Mouse (Mus musculus) bone marrow macrophage, adult 2 months (primary cell): ENCODE results near the gene Uspl1.

Source experiments
- CTCF ChIP-seq: IDR thresholded peaks from 2 replicates; pipeline ENCODE4 v1.5.1; 2012; ENCODE audit warnings: low read depth, mild to moderate bottlenecking, low read length, moderate library complexity
- POLR2A ChIP-seq: IDR thresholded peaks from 2 replicates; pipeline ENCODE4 v1.6.1; 2012; ENCODE audit warnings: mild to moderate bottlenecking, low read depth, low read length, borderline replicate concordance

DNA sequence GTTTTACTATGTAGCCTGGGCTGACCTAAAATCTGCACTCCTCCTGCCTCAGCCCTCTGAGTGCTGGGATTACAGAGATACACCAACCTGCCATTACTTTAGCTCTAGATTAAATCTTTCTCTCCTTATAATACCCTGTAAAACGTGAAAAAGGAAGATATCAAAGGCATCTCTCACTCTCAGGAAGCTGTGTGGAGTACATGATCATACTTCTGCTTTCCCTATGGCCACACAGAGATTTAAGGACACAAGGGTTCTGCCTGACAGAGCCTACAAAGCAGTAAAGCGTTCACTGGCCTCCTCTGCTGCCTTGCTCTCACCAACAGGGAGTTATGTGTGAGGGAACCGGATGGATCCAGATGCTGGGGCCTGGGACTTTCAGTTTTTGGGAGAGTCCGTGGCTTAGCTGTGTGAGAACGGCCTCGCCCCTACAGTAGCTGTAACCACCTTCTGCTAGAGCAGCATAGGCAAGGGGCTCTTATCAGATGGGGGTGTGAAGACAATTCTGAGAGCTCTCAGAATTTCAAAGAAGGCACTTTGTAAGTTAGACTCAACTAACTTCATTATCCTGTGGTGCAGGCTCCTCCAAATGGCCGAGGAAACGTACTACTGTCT lies 36.7 kb upstream of the Uspl1 start:
- TF ChIP-seq POLR2A (no peak), CTCF (no peak)
